Comparison of ENCODE assay signal across 8 mouse cellular contexts in the genomic region with DNA sequence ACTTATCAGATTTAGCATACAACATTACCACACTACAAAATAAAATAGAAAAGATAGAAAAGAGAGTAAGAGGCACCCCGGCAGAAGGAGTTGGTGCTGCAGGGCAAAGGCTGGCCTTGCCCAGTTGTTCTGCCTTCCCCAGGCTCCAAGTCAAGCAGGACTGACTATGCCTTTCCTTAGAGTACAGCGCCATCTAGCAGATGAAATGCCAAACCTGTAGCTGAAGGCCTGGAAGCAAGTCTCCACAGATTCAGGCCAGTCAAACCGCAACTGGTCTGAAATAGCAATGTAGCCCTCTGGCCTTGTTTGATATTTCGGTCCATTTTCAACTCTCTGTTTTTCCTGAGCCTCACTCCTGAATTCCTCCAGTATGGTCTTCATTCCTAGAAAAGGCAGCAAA.
DNase-seq lines count a peak whose midpoint lies in the region; ATAC-seq and TF ChIP-seq lines count a peak whose summit lies in the region.
"Had no signal": no experiment of that assay in that cellular context is flagged by ENCODE, and none has a peak within 500 bp of the region (broad histone marks: within the 10 kb centered on the region; RNA-seq: fewer than 3 reads in every experiment).

No protein-coding gene starts in this region.

- TF ChIP-seq POLR2A in kidney, adult 2 months (IDR thresholded peaks at IDR 0.05; ENCODE audit: low read depth, low read length): no peak

- no peak overlapping the region for H3K9ac ChIP-seq in midbrain, postnatal 0 days (replicated peaks; ENCODE audit: low read length, poor library complexity, severe bottlenecking)

- H3K9me3 ChIP-seq in midbrain, postnatal 0 days (ENCODE audit: low read length): no peaks in the 10 kb centered on the region

- H3K4me1 ChIP-seq in kidney, adult 2 months (ENCODE audit: control insufficient read depth, insufficient read depth, low read length): no peaks in the 10 kb centered on the region
- H3K4me1 ChIP-seq in midbrain, postnatal 0 days (ENCODE audit: insufficient read depth, low read length): no peaks in the 10 kb centered on the region

- peak; percentile 86 for TF ChIP-seq CTCF in kidney, adult 2 months (conservative IDR thresholded peaks at IDR 0.05; ENCODE audit: insufficient read depth, insufficient read length, low read depth, low read length)
- TF ChIP-seq CTCF in midbrain, postnatal 0 days (IDR thresholded peaks at IDR 0.05): peak; percentile 90

- peak; percentile 80 for ATAC-seq in midbrain, postnatal 0 days (ENCODE audit: low FRiP score)

- H3K4me3 ChIP-seq in kidney, adult 2 months (ENCODE audit: insufficient read depth, low read depth, low read length): no peak overlapping the region
- no peak overlapping the region for H3K4me3 ChIP-seq in midbrain, postnatal 0 days (ENCODE audit: low read depth, low read length)

- intact Hi-C loops in left cerebral cortex, postnatal 4 days (cut with DNase I): loop anchor here (5.0 kb wide), 1 partner anchor 927 kb away; no protein-coding TSS in a partner anchor

- no peak overlapping the region for H3K4me2 ChIP-seq in midbrain, postnatal 0 days (ENCODE audit: low read depth, low read length, poor library complexity, severe bottlenecking)

- peak; percentile 87 for DNase-seq in adrenal gland, postnatal 10 days
- DNase-seq in embryo, embryonic 10 days (ENCODE audit: low spot score): peak; percentile 89
- peak; percentile 70 for DNase-seq in gastrocnemius, postnatal 25 days
- DNase-seq in kidney, adult 2 months: peak; percentile 77
- peak; percentile 87 for DNase-seq in left cerebral cortex, postnatal 4 days
- peak; percentile 94 for DNase-seq in midbrain, postnatal 0 days (ENCODE audit: low spot score)
- peak; percentile 90 for DNase-seq in splenic B cell, adult 2 months (ENCODE audit: low read depth, low spot score)

- H3K27ac ChIP-seq in kidney, adult 2 months (ENCODE audit: insufficient read depth, low read depth, low read length): no peak overlapping the region
- H3K27ac ChIP-seq in midbrain, postnatal 0 days (ENCODE audit: low read depth, low read length): no peak overlapping the region
- H3K27ac ChIP-seq: macrophage had no signal

- H3K27me3 ChIP-seq in kidney, adult 2 months (replicated peaks; ENCODE audit: control insufficient read depth, insufficient read depth, low read length): no peaks in the 10 kb centered on the region
- no peaks in the 10 kb centered on the region for H3K27me3 ChIP-seq in midbrain, postnatal 0 days (ENCODE audit: insufficient read depth, low read length)
- H3K27me3 ChIP-seq in splenic B cell, adult 2 months (ENCODE audit: control insufficient read depth, insufficient read depth, low read length, poor library complexity, severe bottlenecking): no peaks in the 10 kb centered on the region

- no peaks in the 10 kb centered on the region for H3K36me3 ChIP-seq in kidney, adult 2 months (ENCODE audit: control insufficient read depth, insufficient read depth, low read length)
- H3K36me3 ChIP-seq in midbrain, postnatal 0 days (ENCODE audit: insufficient read depth, low read length): no peaks in the 10 kb centered on the region
- H3K36me3 ChIP-seq in splenic B cell, adult 2 months (ENCODE audit: control insufficient read depth, insufficient read depth, low read length, poor library complexity, severe bottlenecking): no peaks in the 10 kb centered on the region

- WGBS in kidney, adult 2 months: 30% methylated on average over 4 of the region's 4 CpGs
- WGBS in midbrain, postnatal 0 days: 40% methylated on average over 4 of the region's 4 CpGs
